Mouse (Mus musculus) neural tube, embryonic 11.5 days (tissue): ENCODE results near the gene Stpg3. TPM values are rescaled to one million over a fixed set of nuclear protein-coding genes. Genes with fewer than 3 reads are reported as not detected.

Experiments used
- ATAC-seq: fragments of 200-750 bp; cut with Nextera tagmentation; 2 replicates; pipeline ENCODE4 v1.8.0; 2017; ENCODE audit warnings: moderate number of reproducible peaks, mild to moderate bottlenecking, moderate TSS enrichment, moderate library complexity; ENCODE audit not compliant: insufficient read depth, low FRiP score, low TSS enrichment
- DNase-seq: peaks from one replicate; pipeline ENCODE4 v3.0.0-alpha.2; 2015; ENCODE audit warnings: low spot score
- H3K27ac ChIP-seq: fragments of 300-500 bp; sonication (generic); 2 replicates; pipeline ENCODE4 v1.5.1; 2014; ENCODE audit warnings: low read depth, mild to moderate bottlenecking, low read length
- H3K27me3 ChIP-seq: fragments of 300-500 bp; sonication (generic); 2 replicates; pipeline ENCODE4 v1.6.1; 2014; ENCODE audit warnings: mild to moderate bottlenecking, low read length, mixed read lengths; ENCODE audit not compliant: control insufficient read depth, insufficient read depth
- H3K36me3 ChIP-seq: fragments of 300-500 bp; sonication (generic); 2 replicates; pipeline ENCODE4 v1.6.1; 2014; ENCODE audit warnings: mild to moderate bottlenecking, low read length, moderate library complexity, mixed read lengths; ENCODE audit not compliant: control insufficient read depth, insufficient read depth
- H3K4me1 ChIP-seq: fragments of 300-500 bp; sonication (generic); 2 replicates; pipeline ENCODE4 v1.6.1; 2014; ENCODE audit warnings: low read length, mixed read lengths; ENCODE audit not compliant: control insufficient read depth, insufficient read depth
- H3K4me2 ChIP-seq: fragments of 300-500 bp; sonication (generic); 2 replicates; pipeline ENCODE4 v1.6.1; 2014; ENCODE audit warnings: low read depth, mild to moderate bottlenecking, moderate library complexity
- H3K4me3 ChIP-seq: fragments of 300-500 bp; sonication (generic); 2 replicates; pipeline ENCODE4 v1.5.1; 2014; ENCODE audit warnings: low read depth, low read length
- H3K9ac ChIP-seq: fragments of 300-500 bp; sonication (generic); 2 replicates; pipeline ENCODE4 v1.6.1; 2014; ENCODE audit warnings: mild to moderate bottlenecking, low read length
- H3K9me3 ChIP-seq: fragments of 300-500 bp; sonication (generic); 2 replicates; pipeline ENCODE4 v1.6.1; 2016; ENCODE audit warnings: low read length; ENCODE audit not compliant: control insufficient read depth
- WGBS: fragments of 180-500 bp; shearing (Covaris S2); extraction: QIAGEN DNeasy Blood & Tissue Kit; methylation state at CpG from one replicate; pipeline ENCODE4 v1.1.7; 2014; 5-methylcytosine and 5-hydroxymethylcytosine counted together
- polyA plus RNA-seq: library from polyadenylated mRNA; unstranded; fragments of >200 nt; fragmentation: Nextera tagmentation; extraction: Ambion mirVana; gene quantifications from 2 replicates; pipeline ENCODE4 v1.2.1, GENCODE M21; 2014

Gene Stpg3
- polyA plus RNA-seq, 1 experiment from 2014 or later = not detected

DNA sequence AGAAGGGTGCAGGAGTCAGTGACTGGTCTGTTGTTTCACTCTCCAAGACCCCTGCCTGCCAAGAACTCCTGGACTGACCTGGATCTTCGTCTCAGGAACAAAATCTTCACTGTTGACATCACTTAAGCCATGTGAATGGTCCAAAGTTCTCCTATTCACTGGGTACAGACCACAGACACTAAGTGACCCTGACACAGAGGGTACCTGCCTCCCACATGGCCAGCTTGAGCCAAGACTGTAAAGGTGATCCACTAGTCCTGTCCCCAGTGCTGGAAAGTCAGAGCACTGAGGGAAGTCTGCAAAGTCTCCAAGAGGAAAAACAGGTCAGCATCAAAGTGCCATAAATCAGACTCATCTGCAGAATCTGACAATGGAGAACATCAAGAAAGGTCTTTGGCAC is 6.8 kb downstream of the Stpg3 start:
- DNase-seq (no peak), ATAC-seq (no peak)
- Histone ChIP-seq H3K27ac (no peak overlapping the region), H3K27me3 (no peaks in the 10 kb centered on the region), H3K36me3 (peaks cover 17% of the 10 kb centered on the region), H3K4me1 (peaks cover 10% of the 10 kb centered on the region), H3K4me3 (no peak overlapping the region), H3K9me3 (no peaks in the 10 kb centered on the region), H3K9ac (no peak overlapping the region), H3K4me2 (no peak overlapping the region)
- 74% methylated on average over 1 of the region's 1 CpGs for WGBS

DNA sequence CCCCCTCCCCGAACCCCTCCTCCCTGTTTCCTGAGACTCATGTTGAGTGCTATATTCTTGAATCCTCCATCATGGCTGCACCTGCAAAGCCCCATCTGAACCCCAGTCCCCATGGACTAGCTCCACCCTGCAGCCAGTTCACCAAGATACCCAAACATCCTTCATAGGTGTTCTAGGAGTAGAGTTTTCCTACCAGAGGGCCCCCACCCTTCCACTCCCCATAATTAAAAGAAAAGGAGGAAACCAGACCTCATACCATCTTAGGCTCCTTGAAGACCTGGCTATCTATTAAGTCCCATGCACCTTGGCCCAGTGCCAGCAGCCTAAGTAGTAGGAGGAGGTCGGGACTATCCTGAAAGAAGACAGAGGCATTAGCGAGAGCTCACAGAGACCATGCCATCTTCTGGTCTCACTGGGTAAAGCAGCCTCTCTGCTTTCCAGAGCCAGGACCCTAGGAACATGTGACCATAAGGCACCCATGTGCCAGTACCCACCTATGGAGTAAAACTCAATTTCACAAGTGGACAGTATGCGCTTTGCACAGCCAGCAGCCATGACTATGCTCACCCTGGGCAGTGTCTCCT is 10.7 kb downstream of the Stpg3 start:
- no peak for ATAC-seq
- H3K27me3 ChIP-seq = no peaks in the 10 kb centered on the region

DNA sequence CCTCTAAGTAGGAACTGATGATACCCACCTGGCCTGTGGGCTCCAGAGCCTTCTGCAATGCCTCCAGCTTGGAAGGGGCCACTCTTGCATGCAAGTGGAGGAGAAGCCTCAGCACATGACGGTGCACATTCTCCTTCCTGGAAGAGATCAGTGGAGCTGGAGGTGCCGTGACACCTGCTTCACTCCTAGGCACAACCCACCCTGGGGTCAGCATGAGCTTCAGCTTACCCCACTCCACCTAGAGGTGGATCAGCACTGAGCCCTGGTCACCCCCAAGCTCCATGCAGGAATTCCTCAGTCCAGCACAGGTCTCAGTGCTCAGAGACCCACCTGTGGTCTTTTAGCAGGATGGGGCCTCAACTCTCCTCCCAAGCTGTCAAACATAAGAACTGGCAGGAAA is 13.8 kb downstream of the Stpg3 start:
- no peaks in the 10 kb centered on the region for H3K4me1 ChIP-seq
- no peak overlapping the region for H3K4me2 ChIP-seq
- no peak overlapping the region for H3K27ac ChIP-seq
- H3K9me3 ChIP-seq = no peaks in the 10 kb centered on the region
- H3K9ac ChIP-seq = no peak overlapping the region
- peaks cover 13% of the 10 kb centered on the region for H3K27me3 ChIP-seq
- H3K4me3 ChIP-seq = no peak overlapping the region
- ATAC-seq (no peak), DNase-seq (no peak)
- 91% methylated on average over 2 of the region's 2 CpGs for WGBS
- peaks cover 17% of the 10 kb centered on the region for H3K36me3 ChIP-seq

More for the DNA sequence above, 10.7 kb downstream of the Stpg3 start:
- WGBS = 71% methylated on average over 4 of the region's 4 CpGs
- no peaks in the 10 kb centered on the region for H3K4me1 ChIP-seq
- no peak for DNase-seq
- no peak overlapping the region for H3K4me3 ChIP-seq
- peaks cover 22% of the 10 kb centered on the region for H3K36me3 ChIP-seq
- no peaks in the 10 kb centered on the region for H3K9me3 ChIP-seq
- H3K9ac ChIP-seq = no peak overlapping the region
- no peak overlapping the region for H3K27ac ChIP-seq
- H3K4me2 ChIP-seq = no peak overlapping the region

GRCm38 (mm10) chr2:25197946-25198345 is 16.5 kb downstream of the Stpg3 start:
- Histone ChIP-seq H3K27me3 (peaks cover 19% of the 10 kb centered on the region), H3K9me3 (no peaks in the 10 kb centered on the region), H3K27ac (no peak overlapping the region), H3K4me3 (no peak overlapping the region), H3K4me2 (no peak overlapping the region), H3K9ac (no peak overlapping the region), H3K4me1 (no peaks in the 10 kb centered on the region), H3K36me3 (peaks cover 5% of the 10 kb centered on the region; the same call in 1 of the 2 replicates)
- ATAC-seq = no peak
- DNase-seq = no peak

DNA sequence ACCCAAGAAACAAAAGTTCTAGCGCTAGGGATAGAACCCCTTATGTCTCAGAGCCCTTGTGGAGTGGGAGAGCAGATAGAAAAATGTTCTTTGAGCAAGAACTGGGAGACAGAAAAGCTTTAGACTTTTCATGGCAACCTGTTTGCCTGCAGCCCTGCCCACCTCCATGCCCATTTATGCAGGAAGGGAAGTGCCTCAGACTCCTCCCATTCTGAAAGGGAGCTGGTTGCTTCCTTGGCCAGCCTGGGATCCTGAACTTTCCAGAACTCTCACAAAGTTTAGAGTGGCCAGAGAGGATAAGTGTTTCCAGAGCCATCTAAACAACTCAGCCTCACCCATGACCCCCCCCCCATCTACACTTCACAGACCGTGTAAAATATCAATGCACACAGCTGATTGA is 17.2 kb downstream of the Stpg3 start:
- Histone ChIP-seq H3K36me3 (peaks cover 4% of the 10 kb centered on the region; the same call in 1 of the 2 replicates), H3K4me2 (no peak overlapping the region), H3K4me3 (no peak overlapping the region), H3K27me3 (peaks cover 19% of the 10 kb centered on the region), H3K9me3 (no peaks in the 10 kb centered on the region), H3K4me1 (no peaks in the 10 kb centered on the region), H3K27ac (no peak overlapping the region), H3K9ac (no peak overlapping the region)
- WGBS = 24% methylated on average over 2 of the region's 2 CpGs
- DNase-seq (no peak), ATAC-seq (no peak)

DNA sequence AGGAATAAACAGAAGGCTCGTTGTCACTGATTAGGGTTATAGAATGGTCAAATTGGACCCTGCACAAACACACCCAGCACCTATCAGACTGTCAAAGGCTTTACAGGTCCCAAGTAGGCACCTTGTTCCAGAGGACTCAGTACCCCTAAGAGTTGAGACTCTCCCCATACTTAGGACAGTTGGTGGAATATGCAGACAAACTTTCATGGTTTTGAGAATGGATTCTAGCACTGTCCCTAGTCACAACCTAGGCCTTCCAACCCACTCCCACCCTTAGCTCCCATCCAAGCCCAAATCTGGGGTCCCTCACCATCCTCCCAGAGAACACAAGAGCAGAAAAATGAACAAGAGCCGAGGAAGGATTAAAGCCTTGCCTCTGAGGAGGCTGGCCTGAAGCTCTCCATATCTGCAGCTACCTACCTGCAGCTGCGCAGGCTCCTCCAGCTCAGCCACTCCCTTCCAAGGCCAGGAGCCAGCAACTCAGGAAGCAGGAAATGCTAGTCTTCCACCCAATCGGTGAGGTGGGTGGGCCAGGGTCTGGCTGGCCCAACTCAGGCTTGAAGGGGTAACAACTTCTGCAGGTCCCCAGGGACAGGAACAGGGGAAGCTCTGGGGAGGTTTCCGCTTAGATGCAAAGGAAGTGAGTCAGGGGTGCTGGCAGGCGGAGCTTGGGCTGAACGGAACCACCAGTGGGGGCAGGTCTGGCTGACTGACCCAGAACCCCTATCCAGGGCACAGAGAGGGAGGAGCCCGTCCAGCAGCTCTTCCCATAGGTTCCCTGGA is 18.1 kb downstream of the Stpg3 start, which contains the start of gene Tor4a:
Gene Tor4a, minus strand, starts transcription at position 715 of the 783 bp plus-strand sequence.
- Histone ChIP-seq H3K36me3 (peaks cover 3% of the 10 kb centered on the region; the same call in 1 of the 2 replicates), H3K4me1 (no peaks in the 10 kb centered on the region), H3K9me3 (no peaks in the 10 kb centered on the region), H3K9ac (no peak within 1 kb of the TSS), H3K27ac (no peak within 1 kb of the TSS), H3K4me3 (no peak within 1 kb of the TSS), H3K27me3 (peaks cover 19% of the 10 kb centered on the region), H3K4me2 (no peak within 1 kb of the TSS; the same call in 1 of the 2 replicates)
- WGBS = 13% methylated on average over 8 of the region's 8 CpGs
- ATAC-seq (no peak), DNase-seq (no peak)

GRCm38 (mm10) chr2:25195211-25196156 is 19.0 kb downstream of the Stpg3 start:
- ATAC-seq = no peak
- H3K27ac ChIP-seq = no peak overlapping the region
- WGBS = 20% methylated on average over 55 of the region's 55 CpGs

DNA sequence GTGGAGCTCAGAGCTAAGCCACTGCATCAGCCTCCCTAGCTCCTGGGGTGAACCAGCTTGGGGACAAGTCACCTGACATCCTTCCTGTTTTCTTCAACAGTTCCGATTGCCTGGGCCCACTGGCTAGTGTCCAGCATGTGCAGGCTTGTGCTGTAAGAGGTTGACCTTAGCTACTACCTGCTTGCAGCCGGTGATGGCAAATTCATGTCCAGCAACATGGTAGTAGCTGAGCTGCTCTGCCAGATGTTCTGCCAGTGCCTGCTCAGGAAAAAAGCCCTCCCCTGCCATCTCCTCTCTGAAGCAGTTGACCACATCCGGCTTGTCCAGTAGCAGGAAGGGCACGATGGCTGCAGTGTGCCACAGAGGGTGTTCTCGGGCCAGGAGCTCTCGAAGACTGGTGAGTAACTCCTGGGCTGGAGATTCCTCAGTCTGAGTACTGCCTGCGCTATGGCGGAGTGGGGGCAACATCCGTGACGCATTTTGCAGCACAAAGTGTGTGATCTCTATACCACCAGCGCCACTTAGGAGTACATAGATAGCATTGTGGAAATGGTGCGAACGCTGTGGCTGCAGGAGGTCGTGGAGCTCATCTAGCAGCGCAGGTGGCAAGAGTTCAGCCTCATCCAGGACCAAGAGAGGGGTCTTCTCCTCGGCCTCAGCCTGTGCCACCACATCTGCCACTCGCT is 19.8 kb downstream of the Stpg3 start:
- Histone ChIP-seq H3K4me1 (no peaks in the 10 kb centered on the region), H3K4me3 (no peak overlapping the region), H3K27ac (no peak overlapping the region), H3K36me3 (no peaks in the 10 kb centered on the region), H3K9me3 (no peaks in the 10 kb centered on the region), H3K4me2 (no peak overlapping the region), H3K9ac (no peak overlapping the region), H3K27me3 (peaks cover 19% of the 10 kb centered on the region)
- DNase-seq = no peak
- 85% methylated on average over 17 of the region's 17 CpGs for WGBS
- ATAC-seq = no peak

More at GRCm38 (mm10) chr2:25195211-25196156, 19.0 kb downstream of the Stpg3 start:
- Histone ChIP-seq H3K27me3 (peaks cover 19% of the 10 kb centered on the region), H3K36me3 (peaks cover 2% of the 10 kb centered on the region; the same call in 1 of the 2 replicates), H3K9ac (no peak overlapping the region), H3K4me2 (peak overlapping the region; percentile 8; the same call in 1 of the 2 replicates), H3K9me3 (no peaks in the 10 kb centered on the region), H3K4me1 (no peaks in the 10 kb centered on the region), H3K4me3 (no peak overlapping the region)
- no peak for DNase-seq
